Mouse (Mus musculus) stomach, embryonic 14.5 days (tissue): ENCODE results near the gene Rxfp1. TPM values are rescaled to one million over a fixed set of nuclear protein-coding genes. Genes with fewer than 3 reads are reported as not detected.
A peak's percentile ranks its signal among the peaks of the same experiment; 100 is the strongest.

Experiments
- ATAC-seq: fragments of 200-750 bp; cut with Nextera tagmentation; 2 replicates; pipeline ENCODE4 v1.8.0; 2017; ENCODE audit warnings: low read depth, moderate TSS enrichment; ENCODE audit not compliant: insufficient number of reproducible peaks, insufficient read depth, low FRiP score
- H3K27ac ChIP-seq: fragments of 300-500 bp; sonication (generic); 2 replicates; pipeline ENCODE4 v1.5.1; 2014; ENCODE audit warnings: mild to moderate bottlenecking, low read length, moderate library complexity, mixed read lengths
- H3K27me3 ChIP-seq: fragments of 300-500 bp; sonication (generic); 2 replicates; pipeline ENCODE4 v1.6.1; 2014; ENCODE audit warnings: low read length, control low read depth, mixed read lengths; ENCODE audit not compliant: control insufficient read depth, insufficient read depth
- H3K36me3 ChIP-seq: fragments of 300-500 bp; sonication (generic); 2 replicates; pipeline ENCODE4 v1.6.1; 2014; ENCODE audit warnings: mild to moderate bottlenecking, control low read depth, low read length, moderate library complexity, mixed read lengths; ENCODE audit not compliant: control insufficient read depth, insufficient read depth
- H3K4me1 ChIP-seq: fragments of 300-500 bp; sonication (generic); 2 replicates; pipeline ENCODE4 v1.6.1; 2014; ENCODE audit warnings: low read length, control low read depth, mixed read lengths; ENCODE audit not compliant: control insufficient read depth, insufficient read depth
- H3K4me2 ChIP-seq: fragments of 300-500 bp; sonication (generic); replicated peaks from 2 replicates; pipeline ENCODE4 v1.6.1; 2014; ENCODE audit warnings: low read depth, low read length, control low read depth
- H3K4me3 ChIP-seq: fragments of 300-500 bp; sonication (generic); 2 replicates; pipeline ENCODE4 v1.5.1; 2014; ENCODE audit warnings: low read depth, low read length, control low read depth
- H3K9ac ChIP-seq: fragments of 300-500 bp; sonication (generic); replicated peaks from 2 replicates; pipeline ENCODE4 v1.6.1; 2014; ENCODE audit warnings: low read depth, mild to moderate bottlenecking, control low read depth, low read length, moderate library complexity, mixed read lengths
- H3K9me3 ChIP-seq: fragments of 300-500 bp; sonication (generic); 2 replicates; pipeline ENCODE4 v1.6.1; 2016; ENCODE audit warnings: low read depth, low read length, control low read depth; ENCODE audit not compliant: control insufficient read depth
- WGBS: fragments of 180-500 bp; shearing (Covaris S2); extraction: QIAGEN DNeasy Blood & Tissue Kit; methylation state at CpG from one replicate; pipeline ENCODE4 v1.1.7; 2014; 5-methylcytosine and 5-hydroxymethylcytosine counted together
- polyA plus RNA-seq: library from polyadenylated mRNA; unstranded; fragments of >200 nt; fragmentation: Nextera tagmentation; extraction: Ambion mirVana; gene quantifications from 2 replicates; pipeline ENCODE4 v1.2.1, GENCODE M21; 2014

Rxfp1 gene
- polyA plus RNA-seq, 1 experiment from 2014 or later, result not detected

DNA sequence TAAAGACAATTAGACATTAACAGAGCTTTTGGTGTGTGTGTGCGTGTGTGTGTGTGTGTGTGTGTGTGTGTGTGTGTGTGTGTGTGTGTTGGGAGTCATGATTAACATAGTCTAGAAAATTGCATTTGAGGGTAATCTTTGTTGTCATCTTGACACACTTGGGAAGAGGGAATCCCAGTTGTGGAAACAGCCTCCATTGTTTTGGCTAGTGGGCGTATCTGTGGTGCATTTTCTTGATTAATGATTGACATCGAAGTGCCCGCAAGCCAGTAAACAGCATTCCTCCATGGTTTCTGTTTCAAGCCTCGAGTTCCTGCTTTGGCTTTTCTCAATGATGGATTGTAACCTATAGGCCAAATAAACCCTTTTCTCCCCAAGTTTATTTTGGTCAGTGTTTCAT is 81.0 kb downstream of the Rxfp1 start:
- ATAC-seq, result no peak
- H3K9me3 ChIP-seq, result no peaks in the 10 kb centered on the region
- WGBS, result 36% methylated on average over 5 of the region's 5 CpGs

GRCm38 (mm10) chr3:79652129-79652528 is 85.6 kb downstream of the Rxfp1 start:
- Histone ChIP-seq H3K27me3 (no peaks in the 10 kb centered on the region), H3K9me3 (no peaks in the 10 kb centered on the region), H3K4me2 (no peak overlapping the region), H3K36me3 (no peaks in the 10 kb centered on the region), H3K4me3 (no peak overlapping the region), H3K27ac (no peak overlapping the region), H3K9ac (no peak overlapping the region), H3K4me1 (no peaks in the 10 kb centered on the region)
- WGBS, result 84% methylated on average over 6 of the region's 6 CpGs
- ATAC-seq, result no peak

More for the DNA sequence above, 81.0 kb downstream of the Rxfp1 start:
- H3K27me3 ChIP-seq, result no peaks in the 10 kb centered on the region
- H3K4me1 ChIP-seq, result no peaks in the 10 kb centered on the region
- H3K4me2 ChIP-seq, result no peak overlapping the region
- no peak overlapping the region for H3K27ac ChIP-seq
- no peak overlapping the region for H3K4me3 ChIP-seq
- H3K9ac ChIP-seq, result no peak overlapping the region
- no peaks in the 10 kb centered on the region for H3K36me3 ChIP-seq

GRCm38 (mm10) chr3:79629416-79629730 is 108.3 kb downstream of the Rxfp1 start, which contains the start of gene Etfdh:
Etfdh (minus strand) TSS chr3:79629500.
- H3K4me2 ChIP-seq, result peak within 1 kb of the TSS; percentile 58
- peak within 1 kb of the TSS; percentile 84 for H3K27ac ChIP-seq
- no peaks in the 10 kb centered on the region for H3K4me1 ChIP-seq
- H3K27me3 ChIP-seq, result no peaks in the 10 kb centered on the region
- no peaks in the 10 kb centered on the region for H3K9me3 ChIP-seq
- H3K9ac ChIP-seq, result peak within 1 kb of the TSS; percentile 52
- H3K36me3 ChIP-seq, result peaks cover 5% of the 10 kb centered on the region; the same call in 1 of the 2 replicates
- H3K4me3 ChIP-seq, result peak within 1 kb of the TSS; percentile 71
- peak; percentile 23; the same call in 1 of the 2 replicates for ATAC-seq
- WGBS, result 1% methylated on average over 11 of the region's 11 CpGs

DNA sequence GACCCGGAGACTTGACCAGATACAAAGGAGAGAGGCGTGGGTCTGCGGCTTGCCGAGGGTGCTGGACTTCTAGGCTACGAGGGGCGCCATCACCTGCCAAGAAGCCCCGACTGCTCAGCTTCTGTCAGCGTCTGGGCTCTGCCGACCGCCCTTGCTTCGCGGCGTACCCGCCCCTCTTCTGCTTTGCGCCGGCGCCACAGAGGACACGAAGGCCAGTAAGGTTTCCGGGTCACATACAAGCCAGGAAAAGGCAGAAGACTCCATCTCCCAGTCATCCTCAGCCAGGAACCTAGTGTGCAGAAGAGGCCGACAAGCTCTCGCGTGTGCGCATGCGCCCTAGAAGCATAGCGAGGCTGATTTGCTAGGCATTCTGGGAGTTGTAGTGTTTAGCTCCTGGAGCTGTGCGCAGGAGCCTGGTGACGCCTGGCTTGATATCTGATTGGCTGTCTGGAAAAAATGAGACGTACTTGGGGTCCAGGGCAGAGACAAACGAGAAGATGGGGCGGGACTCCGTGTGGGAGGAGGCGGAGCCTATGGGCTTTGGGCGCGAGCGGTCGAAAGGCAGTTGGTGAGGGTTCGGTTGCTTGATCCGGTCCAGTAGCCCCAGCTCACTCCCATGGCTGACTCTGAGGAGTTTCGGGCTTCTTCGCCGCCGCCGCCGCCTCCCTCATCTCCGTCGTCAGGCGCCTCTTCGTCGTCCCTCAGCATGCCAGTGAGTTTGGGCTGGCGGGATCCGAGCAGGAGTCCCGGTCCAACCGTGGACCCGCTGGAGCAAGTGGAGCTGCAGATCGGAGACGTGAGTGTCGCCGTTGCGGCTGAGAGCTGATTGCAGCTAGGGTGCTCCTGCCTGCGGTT is 108.9 kb downstream of the Rxfp1 start, which contains the start of gene 4930579G24Rik:
TSS of gene 4930579G24Rik (plus strand) at position 519 of the 855 bp plus-strand sequence.
- peaks cover 5% of the 10 kb centered on the region; the same call in 1 of the 2 replicates for H3K36me3 ChIP-seq

DNA sequence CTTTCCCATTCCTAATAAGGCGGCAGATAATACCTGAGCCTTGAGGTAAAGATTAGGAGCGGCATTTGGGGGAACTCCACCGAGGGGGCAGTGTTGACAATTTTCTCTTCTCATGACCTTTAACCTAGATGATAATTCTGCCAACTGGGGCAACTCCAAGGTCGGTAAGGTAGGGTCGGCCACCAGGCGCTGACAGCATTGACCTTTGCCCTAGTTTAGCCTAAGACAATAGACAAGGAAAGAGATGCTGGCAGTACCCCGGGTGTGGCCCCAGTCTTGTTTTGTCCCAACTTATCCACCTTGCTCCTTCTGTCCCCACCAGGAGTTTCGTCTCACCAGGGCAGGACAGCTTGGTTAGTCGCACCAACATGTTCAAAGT is 109.5 kb downstream of the Rxfp1 start:
- H3K9ac ChIP-seq, result no peak overlapping the region; the same call in 1 of the 2 replicates
- H3K27ac ChIP-seq, result no peak overlapping the region; the same call in 1 of the 2 replicates
- no peaks in the 10 kb centered on the region for H3K4me1 ChIP-seq
- peak overlapping the region; percentile 71 for H3K4me3 ChIP-seq
- under 1% methylated on average over 9 of the region's 9 CpGs for WGBS
- no peaks in the 10 kb centered on the region for H3K9me3 ChIP-seq
- peak overlapping the region; percentile 53 for H3K4me2 ChIP-seq
- no peak for ATAC-seq
- H3K27me3 ChIP-seq, result no peaks in the 10 kb centered on the region
- H3K36me3 ChIP-seq, result peaks cover 5% of the 10 kb centered on the region; the same call in 1 of the 2 replicates

More for the DNA sequence above, 108.9 kb downstream of the Rxfp1 start, which contains the start of gene 4930579G24Rik:
- Histone ChIP-seq H3K27me3 (no peaks in the 10 kb centered on the region), H3K27ac (peak within 1 kb of the TSS; percentile 84), H3K4me3 (peak within 1 kb of the TSS; percentile 71), H3K4me2 (peak within 1 kb of the TSS; percentile 58), H3K4me1 (no peaks in the 10 kb centered on the region), H3K9me3 (no peaks in the 10 kb centered on the region), H3K9ac (peak within 1 kb of the TSS; percentile 52)
- under 1% methylated on average over 60 of the region's 60 CpGs for WGBS
- ATAC-seq, result peak; percentile 99

DNA sequence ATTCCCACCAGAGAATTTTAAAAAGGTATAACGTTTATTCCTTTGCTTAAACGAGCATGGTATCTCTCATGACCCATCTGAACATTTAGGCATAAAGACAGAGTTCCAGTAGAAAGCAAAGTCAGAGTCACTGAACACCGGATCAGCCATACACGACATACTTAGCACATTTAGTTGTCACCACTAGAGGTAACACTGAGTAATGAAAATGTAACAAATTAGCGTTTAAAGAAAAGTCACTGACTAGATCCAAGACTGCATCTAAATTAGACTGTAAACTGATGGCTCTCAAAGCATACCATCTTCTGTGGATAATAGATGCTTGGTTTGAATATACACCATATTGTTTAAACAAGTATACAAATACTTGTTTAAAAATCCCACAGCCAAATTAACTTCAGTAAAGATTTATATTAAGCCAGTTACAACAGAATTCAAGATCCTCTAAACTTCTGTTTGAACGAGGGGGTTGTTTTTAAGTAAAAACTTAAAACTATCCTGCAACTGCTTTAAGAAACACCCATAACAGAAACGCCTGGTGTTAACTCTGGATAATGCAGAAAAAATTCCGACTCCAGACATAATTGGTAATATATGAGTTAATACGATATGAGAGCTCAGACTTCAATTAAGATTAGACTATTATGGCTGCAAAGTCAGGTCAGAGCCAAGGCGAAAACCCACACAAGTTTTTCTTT is 110.0 kb downstream of the Rxfp1 start:
- H3K4me2 ChIP-seq, result peak overlapping the region; percentile 53
- WGBS, result 23% methylated on average over 10 of the region's 10 CpGs
- no peaks in the 10 kb centered on the region for H3K4me1 ChIP-seq
- H3K36me3 ChIP-seq, result peaks cover 5% of the 10 kb centered on the region; the same call in 1 of the 2 replicates
- peak overlapping the region; percentile 71 for H3K4me3 ChIP-seq
- H3K9me3 ChIP-seq, result no peaks in the 10 kb centered on the region
- no peak overlapping the region for H3K27ac ChIP-seq
- no peak overlapping the region; the same call in 1 of the 2 replicates for H3K9ac ChIP-seq
- H3K27me3 ChIP-seq, result no peaks in the 10 kb centered on the region
- no peak for ATAC-seq

GRCm38 (mm10) chr3:79609886-79610285 is 127.8 kb downstream of the Rxfp1 start:
- no peak for ATAC-seq
- Histone ChIP-seq H3K4me3 (no peak overlapping the region), H3K4me2 (no peak overlapping the region), H3K4me1 (no peaks in the 10 kb centered on the region), H3K36me3 (peaks cover 21% of the 10 kb centered on the region), H3K9ac (no peak overlapping the region), H3K27ac (no peak overlapping the region), H3K9me3 (no peaks in the 10 kb centered on the region), H3K27me3 (no peaks in the 10 kb centered on the region)
- WGBS, result 86% methylated on average over 2 of the region's 2 CpGs

GRCm38 (mm10) chr3:79595468-79595867 is 142.2 kb downstream of the Rxfp1 start:
- ATAC-seq, result no peak
- no peak overlapping the region for H3K27ac ChIP-seq
- H3K4me1 ChIP-seq, result peaks cover 5% of the 10 kb centered on the region; the same call in 1 of the 2 replicates
- H3K36me3 ChIP-seq, result peaks cover 54% of the 10 kb centered on the region
- no peaks in the 10 kb centered on the region for H3K27me3 ChIP-seq
- H3K9ac ChIP-seq, result no peak overlapping the region
- H3K9me3 ChIP-seq, result no peaks in the 10 kb centered on the region
- no peak overlapping the region for H3K4me2 ChIP-seq
- no peak overlapping the region for H3K4me3 ChIP-seq
- 92% methylated on average over 7 of the region's 7 CpGs for WGBS
